Comparison of ENCODE assay signal across 22 mouse cellular contexts in genomic region chr5:146350784-146351183, GRCm38 (mm10). TPM values are rescaled to one million over a fixed set of nuclear protein-coding genes. Genes with fewer than 3 reads are reported as not detected.
"Had no signal": no experiment of that assay in that cellular context is flagged by ENCODE, and none has a peak within 500 bp of the region (broad histone marks: within the 10 kb centered on the region; RNA-seq: fewer than 3 reads in every experiment).

No protein-coding gene starts in this region.

- DNase-seq: forebrain, postnatal 0 days; gastrocnemius, postnatal 14 days; gastrocnemius, postnatal 36 days; heart, adult 18-20 months; heart, postnatal 10 days; kidney, adult 11 months; kidney, adult 9 months; kidney, postnatal 36 days; layer of hippocampus, adult 9-11 months; layer of hippocampus, postnatal 36 days; left cerebral cortex, postnatal 4 days had no signal

- H3K9ac ChIP-seq: forebrain, postnatal 0 days; heart, embryonic 12.5 days; hindbrain, embryonic 13.5 days; hindbrain, embryonic 15.5 days; limb, embryonic 13.5 days; limb, embryonic 15.5 days; liver, embryonic 12.5 days; liver, embryonic 14.5 days had no signal

- H3K4me2 ChIP-seq: heart, embryonic 12.5 days; hindbrain, embryonic 13.5 days; hindbrain, embryonic 15.5 days; limb, embryonic 13.5 days; limb, embryonic 15.5 days; liver, embryonic 12.5 days had no signal

- H3K36me3 ChIP-seq: heart, embryonic 10.5 days; heart, embryonic 12.5 days; hindbrain, embryonic 13.5 days; hindbrain, embryonic 15.5 days; limb, embryonic 13.5 days; limb, embryonic 15.5 days; liver, embryonic 12.5 days had no signal

- H3K9me3 ChIP-seq: heart, embryonic 10.5 days; heart, embryonic 12.5 days; hindbrain, embryonic 13.5 days; hindbrain, embryonic 15.5 days; limb, embryonic 15.5 days; liver, embryonic 12.5 days had no signal

- H3K27me3 ChIP-seq: heart, embryonic 12.5 days; hindbrain, embryonic 13.5 days; hindbrain, embryonic 15.5 days; limb, embryonic 13.5 days; limb, embryonic 15.5 days; liver, embryonic 12.5 days had no signal

- H3K4me1 ChIP-seq: heart, embryonic 10.5 days; heart, embryonic 12.5 days; hindbrain, embryonic 13.5 days; hindbrain, embryonic 15.5 days; limb, embryonic 13.5 days; limb, embryonic 15.5 days; liver, embryonic 12.5 days had no signal

- H3K27ac ChIP-seq: heart, embryonic 10.5 days; hindbrain, embryonic 13.5 days; hindbrain, embryonic 15.5 days; hindbrain, postnatal 0 days; limb, embryonic 13.5 days; limb, embryonic 15.5 days; liver, embryonic 12.5 days; liver, embryonic 14.5 days had no signal

- ATAC-seq: forebrain, postnatal 0 days; hindbrain, postnatal 0 days; intestine, embryonic 16.5 days; liver, embryonic 12.5 days had no signal

- H3K4me3 ChIP-seq: heart, embryonic 10.5 days; heart, embryonic 12.5 days; hindbrain, embryonic 13.5 days; hindbrain, embryonic 15.5 days; limb, embryonic 13.5 days; limb, embryonic 15.5 days; liver, embryonic 12.5 days had no signal

RNA-seq across cellular contexts. Expression of gene Wasf3, which starts 34.0 kb away (rescaled TPM):
- total RNA-seq: hematopoietic stem cell, adult 5-6 weeks had no signal
